Mouse (Mus musculus) bone marrow, adult 2 months (tissue): ENCODE results near the gene Gabrg3.

Experiments used
- CTCF ChIP-seq: fragments of 200-500 bp; IDR thresholded peaks from 2 replicates; pipeline ENCODE4 v1.5.1; 2011; ENCODE audit warnings: low read length, control low read depth; ENCODE audit not compliant: control insufficient read depth, insufficient read depth
- POLR2A ChIP-seq: fragments of 200-500 bp; IDR thresholded peaks from 2 replicates; pipeline ENCODE4 v1.6.1; 2011; ENCODE audit warnings: low read depth, mild to moderate bottlenecking, control low read depth, low read length, borderline replicate concordance; ENCODE audit not compliant: control insufficient read depth

- no peak for TF ChIP-seq CTCF
- no peak for TF ChIP-seq POLR2A
Measured at GRCm38 (mm10) chr7:57138072-57138704, 248.8 kb downstream of the Gabrg3 start.
